Mouse (Mus musculus): ENCODE data around the gene Lce3c. TPM values are rescaled to one million over a fixed set of nuclear protein-coding genes. Genes with fewer than 3 reads are reported as not detected.

The Lce3c gene
- polyA plus RNA-seq (2015; fragmentation: Nextera tagmentation; extraction: Ambion mirVana), result not detected in 2 replicates

DNA sequence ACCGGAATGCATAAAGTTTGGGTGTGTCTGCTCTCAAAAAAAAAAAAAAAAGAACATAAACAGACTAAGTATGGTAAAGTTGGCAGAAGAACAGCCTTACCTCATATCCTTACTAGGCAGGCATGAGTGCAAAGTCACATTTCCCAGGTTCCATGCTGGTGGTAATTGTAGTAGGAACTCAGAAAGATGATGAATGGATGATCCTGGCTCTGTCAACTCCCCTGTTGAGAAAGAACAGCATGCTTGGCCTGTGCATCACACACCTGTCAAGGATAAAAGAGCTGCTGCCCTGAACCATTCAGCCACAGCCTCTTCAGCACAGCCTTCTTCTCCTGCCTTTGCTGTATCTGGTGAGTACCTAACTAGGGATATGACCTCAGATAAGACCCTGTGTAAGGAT lies at the start of gene Lce3c:
Lce3c (plus strand) TSS at position 301 of the 400 bp plus-strand sequence.

GRCm38 (mm10) chr3:92926130-92926529 lies 18.2 kb upstream of the Lce3c start, which contains the start of gene Lce3a:
Lce3a (minus strand) TSS chr3:92926230.

GRCm38 (mm10) chr3:92932679-92933078 lies 11.6 kb upstream of the Lce3c start, which contains the start of gene Lce3b:
Lce3b (plus strand) TSS chr3:92932979.

DNA sequence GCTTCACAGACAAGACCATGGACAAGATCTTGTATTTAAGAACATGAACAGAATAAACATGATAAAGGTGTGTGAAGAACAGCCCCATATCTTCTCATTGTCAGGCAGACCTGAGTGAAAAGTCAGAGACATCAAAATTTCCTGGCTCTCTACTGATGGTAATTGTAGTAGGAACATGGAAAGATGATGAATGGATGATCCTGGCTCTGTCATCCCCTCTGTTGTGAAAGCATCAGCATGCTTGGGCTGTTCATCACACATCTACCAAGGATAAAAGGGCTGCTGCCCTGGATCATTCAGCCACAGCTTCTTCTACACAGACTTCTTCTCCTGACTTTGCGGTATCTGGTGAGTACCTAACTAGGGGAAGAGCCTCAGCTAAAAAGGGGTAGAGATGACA lies 12.8 kb downstream of the Lce3c start, which contains the start of gene Lce3d:
Lce3d (plus strand) TSS at position 301 of the 400 bp plus-strand sequence.

DNA sequence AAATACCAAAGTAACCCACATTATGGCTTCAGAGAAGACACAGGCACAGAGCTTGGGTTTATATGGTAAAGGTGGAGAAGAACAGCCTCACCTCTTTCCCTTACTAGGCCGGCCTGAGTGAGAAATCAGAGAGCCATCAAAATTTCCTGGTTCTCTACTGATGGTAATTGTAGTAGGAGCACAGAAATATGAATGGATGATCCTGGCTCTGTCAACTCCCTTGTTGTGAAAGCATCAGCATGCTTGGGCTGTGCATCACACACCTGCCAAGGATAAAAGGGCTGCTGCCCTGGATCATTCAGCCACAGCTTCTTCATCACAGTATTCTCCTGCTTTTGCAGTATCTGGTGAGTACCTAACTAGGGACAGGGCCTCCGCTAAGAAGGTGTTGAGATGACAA lies 22.5 kb downstream of the Lce3c start, which contains the start of gene Lce3e:
Lce3e (plus strand) TSS at position 301 of the 400 bp plus-strand sequence.

DNA sequence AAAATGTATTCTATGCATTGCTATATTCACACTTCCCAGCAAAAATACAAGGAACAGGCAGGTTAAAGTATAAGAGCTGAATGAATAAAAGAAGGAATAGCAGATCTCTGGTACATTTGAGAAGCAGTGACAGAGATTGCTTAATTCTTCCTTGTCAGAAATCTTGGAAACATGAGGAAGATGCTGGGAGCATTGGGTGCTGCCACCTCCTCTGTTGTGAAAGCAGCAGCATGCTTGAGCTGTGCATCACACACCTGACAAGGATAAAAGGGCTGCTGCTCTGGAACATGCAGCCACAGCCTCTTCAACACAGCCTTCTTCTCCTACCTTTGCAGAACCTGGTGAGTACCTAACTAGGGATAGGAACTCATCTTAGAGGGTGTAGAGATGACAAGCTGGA lies 47.6 kb downstream of the Lce3c start, which contains the start of gene Lce3f:
Lce3f (plus strand) TSS at position 301 of the 400 bp plus-strand sequence.

Other genes starting within 250 kb of the Lce3c start
- not detected in 2 replicates for gene Lce1e, start 235.4 kb upstream of the Lce3c start, polyA plus RNA-seq (2015; fragmentation: Nextera tagmentation; extraction: Ambion mirVana)
- not detected in 2 replicates for gene Lce1f, start 224.1 kb upstream of the Lce3c start, polyA plus RNA-seq (2015; fragmentation: Nextera tagmentation; extraction: Ambion mirVana)
- gene Gm38119, start 205.4 kb upstream of the Lce3c start, polyA plus RNA-seq (2015; fragmentation: Nextera tagmentation; extraction: Ambion mirVana), result not detected in 2 replicates
- gene Lce1g, start 192.1 kb upstream of the Lce3c start, polyA plus RNA-seq (2015; fragmentation: Nextera tagmentation; extraction: Ambion mirVana), result not detected in 2 replicates
- not detected in 2 replicates for gene Lce1h, start 179.4 kb upstream of the Lce3c start, polyA plus RNA-seq (2015; fragmentation: Nextera tagmentation; extraction: Ambion mirVana)
- not detected in 2 replicates for gene Lce1i, start 165.6 kb upstream of the Lce3c start, polyA plus RNA-seq (2015; fragmentation: Nextera tagmentation; extraction: Ambion mirVana)
- not detected in 2 replicates for gene Lce1j, start 154.0 kb upstream of the Lce3c start, polyA plus RNA-seq (2015; fragmentation: Nextera tagmentation; extraction: Ambion mirVana)
- gene Lce1k, start 136.6 kb upstream of the Lce3c start, polyA plus RNA-seq (2015; fragmentation: Nextera tagmentation; extraction: Ambion mirVana), result not detected in 2 replicates
- not detected in 2 replicates for gene Kprp, start 117.2 kb upstream of the Lce3c start, polyA plus RNA-seq (2015; fragmentation: Nextera tagmentation; extraction: Ambion mirVana)
- not detected in 2 replicates for gene Lce1l, start 93.2 kb upstream of the Lce3c start, polyA plus RNA-seq (2015; fragmentation: Nextera tagmentation; extraction: Ambion mirVana)
- gene 2310050C09Rik, start 74.3 kb upstream of the Lce3c start, polyA plus RNA-seq (2015; fragmentation: Nextera tagmentation; extraction: Ambion mirVana), result not detected in 2 replicates
- not detected in 2 replicates for gene Lce3a, start 18.3 kb upstream of the Lce3c start, polyA plus RNA-seq (2015; fragmentation: Nextera tagmentation; extraction: Ambion mirVana)
- gene Lce3b, start 11.5 kb upstream of the Lce3c start, polyA plus RNA-seq (2015; fragmentation: Nextera tagmentation; extraction: Ambion mirVana), result not detected in 2 replicates
- gene Lce3d, start 12.9 kb downstream of the Lce3c start, polyA plus RNA-seq (2015; fragmentation: Nextera tagmentation; extraction: Ambion mirVana), result not detected in 2 replicates
- gene Lce3e, start 22.6 kb downstream of the Lce3c start, polyA plus RNA-seq (2015; fragmentation: Nextera tagmentation; extraction: Ambion mirVana), result not detected in 2 replicates
- gene Lce3f, start 47.7 kb downstream of the Lce3c start, polyA plus RNA-seq (2015; fragmentation: Nextera tagmentation; extraction: Ambion mirVana), result not detected in 2 replicates
- 0.25 TPM in 1 of 2 replicates, not detected in the other for gene Crct1, start 71.2 kb downstream of the Lce3c start, polyA plus RNA-seq (2015; fragmentation: Nextera tagmentation; extraction: Ambion mirVana)
- not detected in 2 replicates for gene Lce1m, start 74.6 kb downstream of the Lce3c start, polyA plus RNA-seq (2015; fragmentation: Nextera tagmentation; extraction: Ambion mirVana)
- gene Gm4858, start 124.3 kb downstream of the Lce3c start, polyA plus RNA-seq (2015; fragmentation: Nextera tagmentation; extraction: Ambion mirVana), result not detected in 2 replicates
- not detected in 2 replicates for gene Crnn, start 200.3 kb downstream of the Lce3c start, polyA plus RNA-seq (2015; fragmentation: Nextera tagmentation; extraction: Ambion mirVana)